Mouse (Mus musculus) limb, embryonic 12.5 days (tissue): ENCODE results near the gene Lyrm4. TPM values are rescaled to one million over a fixed set of nuclear protein-coding genes. Genes with fewer than 3 reads are reported as not detected.

Source experiments
- ATAC-seq: fragments of 200-750 bp; cut with Nextera tagmentation; 2 replicates; pipeline ENCODE4 v1.8.0; 2017; ENCODE audit warnings: low read depth, moderate TSS enrichment; ENCODE audit not compliant: insufficient number of reproducible peaks, insufficient read depth, low FRiP score, low TSS enrichment
- H3K27ac ChIP-seq: fragments of 300-500 bp; sonication (generic); 2 replicates; pipeline ENCODE4 v1.5.1; 2016; ENCODE audit warnings: mild to moderate bottlenecking, moderate library complexity
- H3K27me3 ChIP-seq: fragments of 300-500 bp; sonication (generic); 2 replicates; pipeline ENCODE4 v1.6.1; 2016; ENCODE audit warnings: mild to moderate bottlenecking, moderate library complexity
- H3K36me3 ChIP-seq: fragments of 300-500 bp; sonication (generic); 2 replicates; pipeline ENCODE4 v1.6.1; 2016; ENCODE audit warnings: mild to moderate bottlenecking, moderate library complexity
- H3K4me1 ChIP-seq: fragments of 300-500 bp; sonication (generic); replicated peaks from 2 replicates; pipeline ENCODE4 v1.6.1; 2016
- H3K4me2 ChIP-seq: fragments of 300-500 bp; sonication (generic); 2 replicates; pipeline ENCODE4 v1.6.1; 2016; ENCODE audit warnings: mild to moderate bottlenecking, moderate library complexity
- H3K4me3 ChIP-seq: fragments of 300-500 bp; sonication (generic); replicated peaks from 2 replicates; pipeline ENCODE4 v1.5.1; 2016; ENCODE audit warnings: mild to moderate bottlenecking
- H3K9ac ChIP-seq: fragments of 300-500 bp; sonication (generic); replicated peaks from 2 replicates; pipeline ENCODE4 v1.6.1; 2016; ENCODE audit warnings: mild to moderate bottlenecking, moderate library complexity
- H3K9me3 ChIP-seq: fragments of 300-500 bp; sonication (generic); 2 replicates; pipeline ENCODE4 v1.6.1; 2016; ENCODE audit warnings: mild to moderate bottlenecking, moderate library complexity
- WGBS: fragments of 180-500 bp; shearing (Covaris S2); methylation state at CpG from one replicate; pipeline ENCODE4 v1.1.7; 2016; 5-methylcytosine and 5-hydroxymethylcytosine counted together
- polyA plus RNA-seq: library from polyadenylated mRNA; unstranded; fragments of >200 nt; fragmentation: Nextera tagmentation; extraction: Ambion mirVana; gene quantifications from 2 replicates; pipeline ENCODE4 v1.2.1, GENCODE M21; 2016

The Lyrm4 gene
- polyA plus RNA-seq, 1 experiment from 2014 or later, result 21.0 TPM

DNA sequence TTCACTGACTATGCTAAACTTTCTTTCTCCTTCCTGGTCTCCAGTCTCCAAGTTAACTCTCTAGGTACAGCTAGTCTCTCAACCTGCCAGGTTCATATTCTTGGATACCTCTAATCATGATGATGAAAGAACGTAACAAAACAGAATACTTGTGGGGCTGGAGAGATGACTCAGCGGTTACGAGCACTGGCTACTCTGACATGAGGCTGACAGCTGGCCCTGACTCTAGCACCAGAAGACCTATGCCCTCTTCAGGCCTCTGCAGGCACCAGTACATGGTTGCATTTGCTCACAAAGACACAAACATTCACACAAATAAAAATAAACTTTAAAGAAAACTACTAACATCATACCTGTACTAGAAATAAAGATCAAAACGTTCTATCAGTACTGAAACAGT lies 81.8 kb downstream of the Lyrm4 start:
- Histone ChIP-seq H3K9me3 (no peaks in the 10 kb centered on the region), H3K4me3 (no peak overlapping the region), H3K36me3 (no peaks in the 10 kb centered on the region), H3K9ac (no peak overlapping the region), H3K4me1 (no peaks in the 10 kb centered on the region), H3K4me2 (no peak overlapping the region), H3K27ac (no peak overlapping the region), H3K27me3 (no peaks in the 10 kb centered on the region)
- ATAC-seq, result no peak
- 89% methylated on average over 4 of the region's 4 CpGs for whole genome bisulfite sequencing

DNA sequence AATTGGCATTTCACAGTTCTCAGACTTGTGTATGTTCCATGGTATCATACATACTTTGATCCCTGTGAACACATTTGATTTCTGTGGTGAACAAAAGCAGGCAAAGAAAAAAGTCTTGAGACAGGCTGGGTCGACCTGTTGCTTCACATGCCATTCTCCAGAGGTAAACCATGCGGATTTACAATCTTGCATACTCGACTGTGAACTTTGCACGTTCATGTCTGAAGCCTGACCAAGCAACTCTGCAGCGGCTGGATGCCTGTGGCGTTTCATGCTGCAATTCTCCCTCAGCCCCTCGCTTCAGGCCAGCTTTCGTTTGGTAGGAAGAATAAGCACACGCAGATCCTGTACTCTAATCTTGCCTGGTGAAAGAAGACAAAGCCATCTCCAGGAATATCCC lies 85.4 kb downstream of the Lyrm4 start:
- WGBS, result 72% methylated on average over 9 of the region's 9 CpGs
- Histone ChIP-seq H3K36me3 (no peaks in the 10 kb centered on the region), H3K27me3 (no peaks in the 10 kb centered on the region), H3K9me3 (no peaks in the 10 kb centered on the region), H3K4me1 (no peaks in the 10 kb centered on the region), H3K4me2 (no peak overlapping the region), H3K4me3 (no peak overlapping the region), H3K9ac (no peak overlapping the region), H3K27ac (no peak overlapping the region)
- no peak for ATAC-seq

DNA sequence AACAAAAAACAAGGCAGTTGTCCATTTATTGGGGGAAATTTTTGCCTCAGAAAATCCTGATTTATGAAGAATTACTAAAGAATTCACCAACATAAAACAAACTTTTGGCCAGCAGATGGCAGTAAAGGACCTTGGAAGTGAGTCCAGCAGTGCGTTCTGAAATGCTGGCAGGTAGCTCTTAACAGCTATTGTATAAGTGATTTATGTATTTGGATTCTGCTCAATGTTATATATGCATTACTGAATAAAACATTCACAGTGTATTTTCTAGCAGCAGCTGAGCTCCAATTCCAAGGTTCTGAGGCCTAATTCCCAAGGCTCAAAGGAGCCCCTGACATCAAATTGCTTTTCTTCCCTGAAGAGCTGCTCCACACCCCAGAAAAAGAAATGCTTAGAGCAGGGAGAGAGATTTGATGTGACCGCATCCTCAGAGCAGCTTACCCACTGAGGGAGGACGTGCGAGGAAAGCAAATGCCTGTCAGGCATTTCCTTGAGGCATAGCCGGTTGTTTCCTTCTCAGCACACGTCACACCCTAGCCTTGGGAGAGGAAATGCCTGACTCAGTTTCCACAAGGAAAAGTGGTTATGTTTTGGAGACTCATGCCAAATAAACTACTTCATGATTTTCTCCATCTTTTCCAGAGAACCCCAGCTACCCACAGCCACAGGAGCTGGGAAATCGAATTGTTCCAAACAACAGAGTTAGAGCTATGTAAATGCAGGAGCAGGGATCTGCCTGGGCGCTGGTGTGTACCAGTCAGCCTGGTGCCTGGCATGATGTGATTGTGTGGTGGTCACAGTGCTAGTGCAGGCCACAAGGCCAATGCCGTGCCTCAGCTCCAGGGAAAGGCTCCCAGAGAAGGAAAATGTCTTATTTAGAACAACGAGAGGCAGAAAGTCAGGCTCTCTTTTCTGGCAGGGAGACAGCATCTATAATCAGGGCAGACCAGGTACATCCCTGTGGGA lies 97.7 kb downstream of the Lyrm4 start:
- 60% methylated on average over 10 of the region's 10 CpGs for WGBS
- no peaks in the 10 kb centered on the region for H3K27me3 ChIP-seq
- no peak overlapping the region for H3K27ac ChIP-seq
- H3K4me1 ChIP-seq, result no peaks in the 10 kb centered on the region; the same call in 1 of the 2 replicates
- H3K9ac ChIP-seq, result no peak overlapping the region
- no peak overlapping the region for H3K4me2 ChIP-seq
- no peaks in the 10 kb centered on the region for H3K36me3 ChIP-seq
- 0 out of 2 replicates have a peak, but pooled peaks have one; percentile 59 for ATAC-seq
- H3K9me3 ChIP-seq, result no peaks in the 10 kb centered on the region
- no peak overlapping the region for H3K4me3 ChIP-seq

DNA sequence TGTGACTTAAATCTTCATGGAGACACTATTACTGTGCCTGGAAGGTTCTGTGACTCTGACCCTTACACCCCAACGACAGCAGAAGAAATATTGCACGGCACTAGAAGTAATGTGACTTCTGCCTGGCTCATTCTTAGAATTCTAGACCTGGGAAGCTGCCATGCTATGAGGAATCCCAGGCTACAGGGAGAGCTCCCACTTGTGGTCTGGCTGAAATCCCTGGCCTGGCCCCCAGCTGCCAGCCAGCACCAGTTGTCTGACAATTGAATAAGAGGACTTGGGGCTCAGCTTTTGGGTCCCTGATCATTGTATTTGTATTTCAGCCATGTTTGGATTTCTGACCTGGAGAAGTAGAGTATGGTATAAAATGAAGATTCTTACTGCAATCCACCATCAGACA lies 99.3 kb downstream of the Lyrm4 start:
- no peaks in the 10 kb centered on the region for H3K27me3 ChIP-seq
- WGBS, result 68% methylated on average over 2 of the region's 2 CpGs
- no peak for ATAC-seq
- no peaks in the 10 kb centered on the region; the same call in 1 of the 2 replicates for H3K4me1 ChIP-seq
- H3K4me2 ChIP-seq, result no peak overlapping the region
- no peaks in the 10 kb centered on the region for H3K36me3 ChIP-seq
- no peaks in the 10 kb centered on the region for H3K9me3 ChIP-seq
- H3K4me3 ChIP-seq, result no peak overlapping the region
- no peak overlapping the region for H3K27ac ChIP-seq
- no peak overlapping the region for H3K9ac ChIP-seq

DNA sequence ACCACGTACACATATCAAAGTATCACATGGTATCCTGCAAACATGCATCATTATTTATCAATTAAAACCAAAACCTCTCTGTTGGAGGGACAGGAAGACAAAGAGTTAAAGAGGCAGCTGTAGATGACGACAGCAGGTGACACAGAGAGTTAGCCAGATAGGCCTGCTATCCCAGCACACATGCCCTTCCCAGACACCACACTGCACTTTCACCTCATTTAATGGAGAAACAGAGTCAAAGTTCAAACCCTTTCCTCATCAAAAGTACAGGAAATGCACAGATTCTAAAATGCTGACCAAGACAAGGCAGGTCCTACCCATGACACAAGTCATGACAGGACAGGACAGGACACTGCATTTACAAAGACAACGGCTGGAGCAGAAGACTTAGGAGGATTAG lies 101.7 kb downstream of the Lyrm4 start:
- Histone ChIP-seq H3K9ac (no peak overlapping the region), H3K9me3 (no peaks in the 10 kb centered on the region), H3K4me2 (no peak overlapping the region), H3K27ac (no peak overlapping the region), H3K36me3 (no peaks in the 10 kb centered on the region), H3K4me1 (no peaks in the 10 kb centered on the region; the same call in 1 of the 2 replicates), H3K4me3 (no peak overlapping the region), H3K27me3 (no peaks in the 10 kb centered on the region)
- 69% methylated on average over 3 of the region's 3 CpGs for WGBS
- ATAC-seq, result no peak

DNA sequence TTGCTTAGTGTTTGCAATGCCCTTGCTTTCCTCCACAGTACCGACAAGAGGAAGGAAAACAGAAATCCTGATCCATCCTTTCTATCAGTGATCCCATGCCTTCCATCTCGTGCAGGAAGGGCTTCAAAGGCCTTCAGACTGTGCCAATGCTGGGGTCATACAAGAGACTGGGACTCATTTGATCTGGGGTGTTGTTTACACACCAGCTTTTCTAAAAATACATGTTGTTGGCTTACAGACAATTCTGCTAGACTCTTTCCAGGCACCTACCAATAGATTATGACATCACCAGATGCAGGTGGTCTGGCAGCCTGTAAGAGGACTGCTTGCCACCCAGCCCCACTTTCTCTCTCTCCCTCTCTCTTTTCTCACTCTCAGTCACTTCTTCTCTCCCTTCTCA lies 107.3 kb downstream of the Lyrm4 start:
- Histone ChIP-seq H3K27ac (no peak overlapping the region), H3K9me3 (no peaks in the 10 kb centered on the region)
- WGBS, result 64% methylated on average over 2 of the region's 2 CpGs

DNA sequence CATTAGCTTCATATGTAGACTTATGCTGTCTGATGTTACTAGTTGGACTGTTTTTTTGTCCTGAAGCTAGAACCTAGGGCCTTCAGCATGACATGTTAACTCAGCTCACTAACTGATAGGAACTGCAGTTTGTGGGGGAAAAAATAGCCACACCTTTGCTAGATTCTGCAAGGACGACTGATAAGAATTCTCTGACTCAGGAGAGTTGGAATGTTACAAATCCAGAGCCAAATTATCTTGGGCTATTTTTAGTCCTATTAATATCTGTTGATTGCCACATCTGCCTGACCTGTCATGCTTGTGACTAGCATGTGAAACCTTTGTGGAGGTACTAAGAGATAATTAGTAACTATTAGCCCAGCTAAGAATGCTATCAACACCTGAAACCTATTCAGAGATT lies 116.5 kb downstream of the Lyrm4 start:
- Histone ChIP-seq H3K36me3 (no peaks in the 10 kb centered on the region), H3K9me3 (no peaks in the 10 kb centered on the region), H3K4me1 (0 out of 2 replicates have a peak, but pooled peaks cover 4% of the 10 kb centered on the region), H3K9ac (no peak overlapping the region), H3K4me2 (no peak overlapping the region), H3K4me3 (no peak overlapping the region), H3K27me3 (no peaks in the 10 kb centered on the region), H3K27ac (no peak overlapping the region)
- 91% methylated on average over 1 of the region's 1 CpGs for WGBS
- ATAC-seq, result no peak

More for the DNA sequence above, 107.3 kb downstream of the Lyrm4 start:
- no peak for ATAC-seq
- H3K4me1 ChIP-seq, result no peaks in the 10 kb centered on the region
- no peak overlapping the region for H3K4me2 ChIP-seq
- H3K4me3 ChIP-seq, result no peak overlapping the region
- no peaks in the 10 kb centered on the region for H3K27me3 ChIP-seq
- no peak overlapping the region for H3K9ac ChIP-seq
- H3K36me3 ChIP-seq, result no peaks in the 10 kb centered on the region

DNA sequence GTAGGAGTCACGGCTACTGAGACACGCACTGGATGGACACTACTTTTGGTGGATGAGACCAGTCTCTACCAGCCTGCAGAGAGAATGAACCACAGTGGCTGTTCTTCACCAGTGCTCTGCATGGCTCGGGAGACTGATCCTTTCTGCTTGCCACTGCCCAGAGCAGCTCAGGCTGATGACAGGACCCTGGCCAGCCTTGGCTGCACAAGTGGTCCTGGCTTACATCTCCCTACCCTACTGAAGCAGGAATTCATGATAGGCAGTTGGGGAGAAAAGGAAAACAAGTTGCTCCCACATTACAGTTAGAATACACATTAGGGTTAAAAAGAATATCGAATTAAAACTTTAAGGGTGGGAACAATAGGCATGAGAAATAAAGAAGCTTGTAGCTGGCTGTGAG lies 119.7 kb downstream of the Lyrm4 start:
- H3K4me3 ChIP-seq, result no peak overlapping the region
- H3K27me3 ChIP-seq, result no peaks in the 10 kb centered on the region
- no peaks in the 10 kb centered on the region for H3K36me3 ChIP-seq
- H3K9me3 ChIP-seq, result no peaks in the 10 kb centered on the region
- H3K9ac ChIP-seq, result no peak overlapping the region
- no peak for ATAC-seq
- H3K4me2 ChIP-seq, result no peak overlapping the region
- no peak overlapping the region for H3K27ac ChIP-seq
- H3K4me1 ChIP-seq, result 0 out of 2 replicates have a peak, but pooled peaks cover 6% of the 10 kb centered on the region
- WGBS, result 87% methylated on average over 4 of the region's 4 CpGs

DNA sequence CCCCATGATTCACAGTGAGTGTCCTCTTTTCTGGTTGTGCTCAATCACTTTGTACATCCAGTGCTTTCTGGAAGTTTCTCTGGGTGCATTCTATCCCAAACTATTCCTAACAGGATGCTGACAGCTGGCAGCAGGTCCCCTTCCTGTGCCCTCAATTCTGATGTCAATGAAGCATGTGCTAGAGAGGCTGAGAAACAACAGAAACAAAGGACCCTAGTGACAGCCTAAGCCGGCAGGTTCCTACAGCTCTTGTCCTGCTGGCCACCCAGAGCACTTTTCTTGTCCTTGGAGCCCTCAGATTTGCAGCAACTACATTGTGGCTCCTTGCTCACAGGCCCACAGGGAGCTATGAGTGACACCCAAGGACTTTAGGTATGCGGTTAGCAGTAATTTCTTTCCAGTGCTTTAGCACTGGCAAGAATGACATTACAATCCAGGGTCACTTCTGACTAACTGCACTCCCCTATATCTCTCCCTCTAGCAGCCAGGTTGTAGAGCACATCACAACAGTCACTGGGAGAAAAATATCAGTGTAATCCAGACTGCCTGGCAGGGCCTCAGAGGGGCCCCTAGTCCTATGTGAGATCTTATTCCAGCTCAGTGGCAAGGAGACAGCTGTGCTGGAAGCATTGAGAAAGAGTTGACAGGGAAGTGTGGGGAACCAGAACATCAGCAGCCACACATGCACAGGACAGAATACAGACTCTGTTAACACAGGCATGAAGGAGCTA lies 121.5 kb downstream of the Lyrm4 start:
- no peaks in the 10 kb centered on the region for H3K27me3 ChIP-seq
- ATAC-seq, result no peak
- H3K4me1 ChIP-seq, result 0 out of 2 replicates have a peak, but pooled peaks cover 6% of the 10 kb centered on the region
- H3K9ac ChIP-seq, result no peak overlapping the region
- H3K27ac ChIP-seq, result no peak overlapping the region
- H3K4me3 ChIP-seq, result no peak overlapping the region
- H3K9me3 ChIP-seq, result no peaks in the 10 kb centered on the region
- 94% methylated on average over 2 of the region's 2 CpGs for WGBS
- no peaks in the 10 kb centered on the region for H3K36me3 ChIP-seq
- no peak overlapping the region for H3K4me2 ChIP-seq

DNA sequence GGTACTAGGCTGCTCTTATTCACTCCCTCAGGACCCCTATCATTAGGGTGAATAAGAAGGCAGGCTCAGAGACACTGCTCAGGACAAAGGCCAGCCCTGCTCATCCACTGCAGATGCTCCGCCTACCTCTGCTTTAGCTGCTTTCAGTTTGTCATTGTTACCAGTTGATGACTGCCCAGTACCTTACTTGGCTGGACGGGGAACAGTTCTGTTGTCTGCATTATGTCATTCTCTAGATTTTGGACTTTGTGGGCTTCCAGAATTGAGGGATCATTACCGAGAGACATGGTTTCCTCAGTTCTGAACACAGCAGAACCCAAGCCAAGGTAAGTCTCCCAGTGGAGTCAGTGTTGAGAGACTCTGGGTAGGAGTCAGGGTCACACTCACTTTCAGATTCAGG lies 122.1 kb downstream of the Lyrm4 start:
- WGBS, result 88% methylated on average over 3 of the region's 3 CpGs
- no peaks in the 10 kb centered on the region for H3K9me3 ChIP-seq
- H3K4me3 ChIP-seq, result no peak overlapping the region
- no peak overlapping the region for H3K9ac ChIP-seq
- H3K27ac ChIP-seq, result no peak overlapping the region
- H3K27me3 ChIP-seq, result no peaks in the 10 kb centered on the region
- no peaks in the 10 kb centered on the region for H3K36me3 ChIP-seq
- 0 out of 2 replicates have a peak, but pooled peaks cover 6% of the 10 kb centered on the region for H3K4me1 ChIP-seq
- ATAC-seq, result no peak
- no peak overlapping the region for H3K4me2 ChIP-seq

DNA sequence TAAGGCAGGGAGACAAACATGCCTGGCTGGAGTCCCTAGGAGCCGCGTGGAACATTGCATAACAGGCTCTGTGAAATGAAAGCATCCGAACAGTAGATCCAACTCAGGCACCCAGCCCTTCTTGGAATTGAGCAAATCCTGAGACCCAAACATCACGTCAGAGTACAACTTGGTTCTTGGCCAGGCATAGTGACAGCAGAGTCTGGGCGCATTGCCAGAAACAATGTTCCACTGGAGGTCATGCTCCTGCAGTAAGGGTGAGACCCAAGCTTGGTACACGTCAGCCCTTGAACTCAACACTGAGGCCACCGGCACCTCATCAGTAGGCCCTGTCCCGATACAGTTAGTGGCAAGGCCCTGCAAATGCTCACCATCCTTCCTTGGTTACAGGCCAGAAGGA lies 123.3 kb downstream of the Lyrm4 start:
- no peak overlapping the region for H3K27ac ChIP-seq
- no peak overlapping the region for H3K9ac ChIP-seq
- no peaks in the 10 kb centered on the region for H3K9me3 ChIP-seq
- H3K27me3 ChIP-seq, result no peaks in the 10 kb centered on the region
- H3K4me1 ChIP-seq, result peaks cover 10% of the 10 kb centered on the region; the same call in 1 of the 2 replicates
- no peak overlapping the region for H3K4me3 ChIP-seq
- no peak for ATAC-seq
- no peaks in the 10 kb centered on the region for H3K36me3 ChIP-seq
- 84% methylated on average over 8 of the region's 8 CpGs for WGBS
- no peak overlapping the region for H3K4me2 ChIP-seq
